Mouse (Mus musculus): ENCODE measurements around the gene Slc1a4. TPM values are rescaled to one million over a fixed set of nuclear protein-coding genes. Genes with fewer than 3 reads are reported as not detected.
A peak's percentile ranks its signal among the peaks of the same experiment; 100 is the strongest.

Gene Slc1a4
- polyA plus RNA-seq, 1 experiment from 2014 or later = 19.7 TPM

DNA sequence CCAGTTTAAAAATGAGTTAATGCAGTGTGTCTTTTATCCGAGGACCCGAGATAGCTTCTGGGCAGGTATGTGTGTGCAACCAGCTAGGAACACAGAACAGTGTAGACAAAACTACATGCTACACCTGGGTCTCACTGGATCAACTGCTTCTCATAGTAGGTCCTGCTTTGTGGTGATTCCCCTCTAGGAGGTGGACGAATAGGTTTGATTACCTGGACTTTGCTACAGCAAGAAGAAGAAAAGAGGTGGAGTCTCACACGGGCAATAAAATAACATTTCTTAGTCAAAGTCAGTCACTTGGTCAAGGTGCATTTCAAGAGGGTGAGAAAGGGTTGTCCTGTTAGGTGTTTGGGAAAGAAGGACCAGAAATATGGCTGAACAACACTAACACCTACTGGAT, 11.4 kb upstream of the Slc1a4 start:
- no peak overlapping the region for H3K4me3 ChIP-seq
- no peaks in the 10 kb centered on the region for H3K36me3 ChIP-seq
- no peak for ATAC-seq (ENCODE audit: borderline replicate concordance, extremely low read depth, low FRiP score, low TSS enrichment)
- H3K4me1 ChIP-seq = peaks cover 8% of the 10 kb centered on the region; the same call in 1 of the 2 replicates
- H3K9ac ChIP-seq = no peak overlapping the region
- 88% methylated on average over 4 of the region's 4 CpGs for WGBS
- H3K27ac ChIP-seq = no peak overlapping the region
- no peaks in the 10 kb centered on the region for H3K27me3 ChIP-seq
- H3K4me2 ChIP-seq = no peak overlapping the region
- no peaks in the 10 kb centered on the region for H3K9me3 ChIP-seq

DNA sequence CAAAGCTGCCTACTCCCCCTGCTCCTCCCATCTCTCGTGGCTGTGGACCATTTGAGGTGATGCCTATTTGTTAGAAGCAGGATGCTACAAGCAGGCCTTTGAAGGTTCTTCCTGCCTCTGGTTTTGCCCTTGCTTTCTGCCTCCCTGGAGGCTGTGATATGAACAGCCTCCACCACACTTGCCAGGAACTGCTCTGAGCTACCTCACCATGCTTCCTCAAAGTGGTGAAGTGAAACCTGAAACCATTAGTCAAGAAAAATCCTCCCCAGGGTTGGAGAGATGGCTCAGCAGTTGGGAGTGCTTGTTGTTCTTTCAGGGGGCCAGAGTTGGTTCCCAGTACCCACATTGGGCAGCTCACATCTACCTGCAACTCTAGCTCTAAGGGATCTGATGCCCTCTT, 9.1 kb upstream of the Slc1a4 start:
- ATAC-seq (ENCODE audit: borderline replicate concordance, extremely low read depth, low FRiP score, low TSS enrichment) = no peak
- Histone ChIP-seq H3K27me3 (no peaks in the 10 kb centered on the region), H3K36me3 (no peaks in the 10 kb centered on the region), H3K9ac (no peak overlapping the region), H3K4me1 (no peaks in the 10 kb centered on the region), H3K4me2 (no peak overlapping the region), H3K4me3 (no peak overlapping the region), H3K9me3 (no peaks in the 10 kb centered on the region), H3K27ac (no peak overlapping the region)
- 40% methylated on average over 1 of the region's 1 CpGs for WGBS

DNA sequence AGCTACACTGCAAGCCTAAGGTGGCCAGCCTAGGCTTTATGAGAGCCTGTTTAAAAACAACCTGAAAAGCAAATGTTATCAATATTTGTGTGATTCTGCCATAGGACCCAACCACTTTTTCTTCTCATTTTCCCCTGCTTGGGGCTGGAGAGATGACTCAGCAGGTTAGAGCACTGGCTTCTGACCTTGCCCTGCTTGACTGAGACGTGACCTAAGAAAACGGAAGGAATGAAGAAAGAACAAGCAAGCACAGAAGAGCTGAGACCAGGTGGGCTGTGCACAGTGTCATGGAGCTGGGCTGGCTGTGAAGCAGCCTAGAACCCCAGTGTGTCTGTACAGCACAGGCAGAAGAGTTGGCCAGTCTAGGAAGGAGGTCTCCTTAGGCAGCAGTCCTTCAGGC, 6.2 kb upstream of the Slc1a4 start:
- Histone ChIP-seq H3K27me3 (no peaks in the 10 kb centered on the region), H3K9ac (no peak overlapping the region), H3K4me1 (no peaks in the 10 kb centered on the region), H3K9me3 (no peaks in the 10 kb centered on the region), H3K4me2 (no peak overlapping the region), H3K27ac (no peak overlapping the region), H3K36me3 (no peaks in the 10 kb centered on the region), H3K4me3 (no peak overlapping the region)
- 44% methylated on average over 2 of the region's 2 CpGs for WGBS
- no peak for ATAC-seq (ENCODE audit: borderline replicate concordance, extremely low read depth, low FRiP score, low TSS enrichment)

DNA sequence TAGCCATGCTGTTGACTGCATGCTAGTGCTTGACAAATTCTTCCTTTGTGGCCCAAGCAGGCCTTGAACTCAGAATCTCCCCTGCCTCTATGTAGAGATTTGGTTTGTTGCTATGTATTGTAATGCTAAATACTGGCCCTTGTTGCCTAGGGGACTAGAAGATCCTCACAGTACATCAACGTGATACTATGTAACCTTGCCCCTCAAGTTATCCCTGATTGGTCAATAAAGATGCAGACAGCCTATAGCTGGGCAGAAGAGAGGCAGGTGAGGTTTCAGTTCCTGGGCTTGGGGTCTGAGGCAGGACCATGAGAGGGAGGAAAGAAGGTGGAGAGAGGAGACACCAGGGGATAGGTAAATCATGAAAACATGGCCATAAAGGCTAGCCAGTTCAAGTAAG, 1.8 kb upstream of the Slc1a4 start:
- H3K4me1 ChIP-seq = peaks cover 20% of the 10 kb centered on the region
- no peaks in the 10 kb centered on the region for H3K27me3 ChIP-seq
- H3K4me3 ChIP-seq = no peak overlapping the region
- H3K4me2 ChIP-seq = no peak overlapping the region
- no peaks in the 10 kb centered on the region for H3K9me3 ChIP-seq
- no peak overlapping the region for H3K9ac ChIP-seq
- ATAC-seq (ENCODE audit: borderline replicate concordance, extremely low read depth, low FRiP score, low TSS enrichment) = no peak
- H3K36me3 ChIP-seq = no peaks in the 10 kb centered on the region
- WGBS = 9% methylated on average over 1 of the region's 1 CpGs
- H3K27ac ChIP-seq = no peak overlapping the region

DNA sequence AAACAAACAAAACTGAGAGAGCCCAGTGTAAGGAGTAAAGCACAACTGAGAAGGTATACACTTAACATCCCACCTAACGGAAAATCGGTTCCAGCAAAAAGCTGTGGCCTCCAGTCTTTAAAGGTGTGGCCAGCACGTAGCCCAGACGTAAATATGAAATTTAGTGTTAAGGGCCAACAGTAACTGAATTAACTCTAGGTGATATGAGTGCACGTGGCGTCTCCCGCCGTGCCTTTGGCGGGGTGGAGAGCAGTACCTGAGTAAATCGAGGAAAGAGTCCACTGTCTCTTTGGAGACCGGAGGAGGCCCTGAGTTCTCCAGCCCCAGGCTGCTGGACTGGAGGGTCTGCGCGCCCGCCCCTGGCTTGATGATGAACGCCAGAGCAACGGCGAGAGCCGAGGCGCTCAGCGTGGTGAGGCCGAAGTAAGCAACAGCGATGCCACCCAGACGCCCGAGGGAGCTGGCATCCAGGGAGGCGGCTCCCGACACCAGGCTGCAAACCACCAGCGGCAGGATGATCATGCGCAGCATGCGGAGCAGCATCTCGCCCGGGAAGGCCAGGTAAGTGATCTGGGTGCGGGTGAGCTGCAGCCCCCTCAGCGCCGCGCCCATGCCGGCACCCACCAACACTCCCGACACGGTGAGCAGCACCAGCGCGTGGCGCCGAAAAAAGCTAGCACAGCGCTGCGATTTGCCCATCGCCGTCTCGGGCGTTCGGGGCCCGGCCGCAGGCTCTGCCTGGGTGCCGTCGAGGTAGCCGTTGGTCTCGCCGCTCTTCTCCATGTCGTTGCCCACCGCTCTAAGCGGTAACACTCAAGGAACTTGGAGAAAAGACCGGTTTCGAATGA, 599 bp downstream of the Slc1a4 start:
- ATAC-seq (ENCODE audit: borderline replicate concordance, extremely low read depth, low FRiP score, low TSS enrichment) = peak; percentile 4; the same call in 1 of the 2 replicates
- no peaks in the 10 kb centered on the region for H3K36me3 ChIP-seq
- WGBS = under 1% methylated on average over 61 of the region's 61 CpGs
- H3K27ac ChIP-seq = peak overlapping the region; percentile 89
- no peaks in the 10 kb centered on the region for H3K27me3 ChIP-seq
- H3K9me3 ChIP-seq = no peaks in the 10 kb centered on the region
- peak overlapping the region; percentile 92 for H3K4me2 ChIP-seq
- H3K9ac ChIP-seq = peak overlapping the region; percentile 61
- H3K4me3 ChIP-seq = peak overlapping the region; percentile 60
- H3K4me1 ChIP-seq = peaks cover 23% of the 10 kb centered on the region

DNA sequence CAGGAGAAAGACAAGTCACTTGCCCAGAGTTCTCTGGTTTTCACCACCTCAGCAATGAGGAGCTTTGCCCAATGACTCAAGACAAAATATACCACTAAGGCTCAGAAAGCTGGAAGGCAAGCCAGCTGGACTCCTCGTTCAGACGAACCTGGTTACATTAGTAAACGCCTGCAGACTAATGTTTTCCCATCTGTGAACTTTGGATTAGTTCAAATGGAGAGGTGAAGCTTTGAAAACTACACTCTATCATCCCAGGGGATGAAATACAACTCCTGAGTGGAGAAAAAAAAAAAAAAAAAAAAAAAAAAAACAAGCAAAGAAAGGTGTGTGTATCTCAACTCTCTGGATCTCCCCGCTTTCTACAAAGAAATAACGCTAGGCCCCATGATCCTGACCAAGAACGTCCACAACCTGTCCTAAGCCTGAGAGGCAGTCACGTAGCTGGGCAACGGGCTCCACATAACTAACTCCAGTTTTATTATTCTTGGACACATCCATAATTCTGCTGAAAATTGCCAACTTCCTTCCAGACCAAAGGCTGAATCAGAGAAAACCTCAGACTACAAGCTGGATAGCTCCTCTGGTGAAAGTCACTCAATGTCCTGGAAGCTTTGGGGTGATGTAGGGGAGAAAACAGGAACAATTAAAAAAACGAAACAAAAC, 1.4 kb downstream of the Slc1a4 start:
- Histone ChIP-seq H3K4me1 (peaks cover 29% of the 10 kb centered on the region), H3K27ac (no peak overlapping the region), H3K4me2 (peak overlapping the region; percentile 92), H3K4me3 (peak overlapping the region; percentile 60), H3K27me3 (no peaks in the 10 kb centered on the region), H3K9ac (peak overlapping the region; percentile 61; the same call in 1 of the 2 replicates), H3K36me3 (no peaks in the 10 kb centered on the region), H3K9me3 (no peaks in the 10 kb centered on the region)
- no peak for ATAC-seq (ENCODE audit: borderline replicate concordance, extremely low read depth, low FRiP score, low TSS enrichment)
- WGBS = 33% methylated on average over 9 of the region's 9 CpGs

DNA sequence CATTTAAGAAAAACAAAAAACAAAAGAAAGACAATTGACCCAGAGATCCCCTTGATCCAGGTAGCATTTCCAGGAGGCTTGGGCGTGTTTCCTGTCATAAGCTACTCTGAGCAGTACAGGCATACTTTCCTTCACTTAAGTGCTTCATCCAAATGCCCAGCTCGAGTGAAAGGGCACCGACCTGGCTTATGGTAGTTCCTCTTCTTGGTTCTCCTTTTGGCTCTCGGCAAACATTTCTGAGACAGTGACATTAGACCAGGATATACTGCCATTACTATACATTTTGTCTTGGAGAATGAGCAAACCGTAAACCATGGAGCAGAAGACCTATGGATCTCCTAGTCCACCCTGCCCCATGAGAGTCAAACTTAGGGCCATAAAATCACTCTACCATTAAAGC, 2.8 kb downstream of the Slc1a4 start:
- Histone ChIP-seq H3K27ac (no peak overlapping the region), H3K9me3 (no peaks in the 10 kb centered on the region), H3K4me2 (peak overlapping the region; percentile 92), H3K9ac (no peak overlapping the region), H3K36me3 (no peaks in the 10 kb centered on the region), H3K27me3 (no peaks in the 10 kb centered on the region), H3K4me1 (peaks cover 30% of the 10 kb centered on the region), H3K4me3 (no peak overlapping the region)
- no peak for ATAC-seq (ENCODE audit: borderline replicate concordance, extremely low read depth, low FRiP score, low TSS enrichment)
- 79% methylated on average over 5 of the region's 5 CpGs for WGBS

DNA sequence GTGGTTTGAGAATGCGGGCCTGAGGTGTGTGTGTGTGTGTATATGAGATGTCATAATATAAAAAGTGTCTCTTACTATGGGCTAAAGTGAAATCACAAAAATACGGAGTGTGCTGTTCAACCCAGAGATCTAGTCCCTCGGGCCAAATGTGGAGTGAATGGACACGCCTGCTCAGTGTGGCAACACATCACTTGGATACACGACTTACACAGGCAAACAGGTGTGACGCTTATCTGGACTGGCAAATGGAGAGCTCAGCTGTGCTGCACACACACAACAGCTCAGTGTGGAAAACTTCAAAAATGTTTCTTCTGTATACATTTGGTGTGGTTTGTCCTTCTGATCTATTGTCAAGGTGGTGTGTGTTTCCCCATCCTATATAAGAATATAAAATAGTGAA, 3.7 kb downstream of the Slc1a4 start:
- no peak overlapping the region for H3K4me2 ChIP-seq
- H3K9ac ChIP-seq = no peak overlapping the region
- peaks cover 33% of the 10 kb centered on the region for H3K4me1 ChIP-seq
- H3K27me3 ChIP-seq = no peaks in the 10 kb centered on the region
- H3K36me3 ChIP-seq = no peaks in the 10 kb centered on the region
- 67% methylated on average over 6 of the region's 6 CpGs for WGBS
- H3K4me3 ChIP-seq = no peak overlapping the region
- no peak for ATAC-seq (ENCODE audit: borderline replicate concordance, extremely low read depth, low FRiP score, low TSS enrichment)
- H3K9me3 ChIP-seq = no peaks in the 10 kb centered on the region
- H3K27ac ChIP-seq = no peak overlapping the region

DNA sequence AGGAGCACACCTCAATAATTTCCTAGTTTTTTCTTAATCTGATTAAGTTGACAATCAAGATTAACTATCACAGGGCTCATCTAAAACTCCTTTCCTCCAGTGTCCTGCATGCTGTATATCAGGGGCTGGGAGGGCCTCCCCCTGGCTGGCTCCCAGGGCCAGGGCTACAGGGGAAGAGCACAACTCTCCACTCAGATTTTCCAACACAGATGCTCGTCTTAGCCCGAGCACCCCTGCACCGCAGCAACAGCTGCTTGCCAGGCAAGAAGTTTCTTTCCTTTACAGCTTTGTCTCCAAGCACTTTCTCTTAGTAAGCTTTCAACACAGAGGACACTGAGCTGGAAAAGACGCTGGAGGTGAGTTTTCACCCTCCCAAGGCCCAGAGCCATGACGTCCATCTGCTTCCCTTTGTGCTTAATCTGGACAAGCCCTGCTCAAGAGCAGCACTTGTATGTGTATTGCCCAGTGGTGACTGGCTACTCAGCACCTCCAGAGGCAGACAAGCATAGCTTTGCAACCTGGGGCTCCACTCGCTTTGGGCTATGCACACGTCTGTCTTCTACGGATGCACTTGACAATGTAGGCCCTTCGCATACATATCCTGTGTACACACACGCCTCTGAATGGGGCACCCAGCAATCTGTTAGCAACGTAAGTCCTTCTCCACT, 6.1 kb downstream of the Slc1a4 start:
- Histone ChIP-seq H3K4me3 (no peak overlapping the region), H3K27me3 (no peaks in the 10 kb centered on the region), H3K4me2 (no peak overlapping the region), H3K36me3 (no peaks in the 10 kb centered on the region), H3K9ac (no peak overlapping the region), H3K9me3 (no peaks in the 10 kb centered on the region), H3K4me1 (peaks cover 30% of the 10 kb centered on the region), H3K27ac (no peak overlapping the region)
- no peak for ATAC-seq (ENCODE audit: borderline replicate concordance, extremely low read depth, low FRiP score, low TSS enrichment)
- WGBS = 53% methylated on average over 11 of the region's 11 CpGs

DNA sequence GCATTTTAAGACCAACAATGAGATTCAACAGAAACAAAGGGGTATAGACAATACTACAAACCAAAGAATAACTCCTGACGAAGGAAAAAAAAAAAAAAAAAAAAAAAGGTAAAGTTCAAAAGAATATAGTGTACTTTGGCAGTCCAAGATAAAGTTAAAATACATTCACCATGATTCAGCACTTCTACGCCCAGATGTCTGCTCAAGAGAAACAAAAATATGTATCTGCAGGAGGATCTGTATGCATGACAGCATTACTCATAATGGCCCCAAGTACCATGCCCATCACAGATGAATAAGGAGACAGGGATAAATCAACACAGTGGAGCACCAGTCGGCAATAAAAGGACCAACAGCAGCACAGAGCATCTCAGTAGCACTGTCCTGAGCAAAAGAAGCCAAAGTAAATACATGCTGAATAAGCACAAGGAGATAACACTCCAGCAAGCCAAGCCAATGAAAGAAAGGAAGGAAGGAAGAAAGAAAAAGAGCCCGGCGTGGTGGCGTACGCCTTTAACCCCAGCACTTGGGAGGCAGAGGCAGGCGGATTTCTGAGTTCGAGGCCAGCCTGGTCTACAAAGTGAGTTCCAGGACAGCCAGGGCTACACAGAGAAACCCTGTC, 7.3 kb downstream of the Slc1a4 start:
- Histone ChIP-seq H3K4me2 (no peak overlapping the region), H3K27me3 (no peaks in the 10 kb centered on the region), H3K36me3 (no peaks in the 10 kb centered on the region), H3K4me1 (peaks cover 18% of the 10 kb centered on the region), H3K27ac (no peak overlapping the region), H3K9me3 (no peaks in the 10 kb centered on the region), H3K4me3 (no peak overlapping the region), H3K9ac (no peak overlapping the region)
- 81% methylated on average over 9 of the region's 9 CpGs for WGBS
- no peak for ATAC-seq (ENCODE audit: borderline replicate concordance, extremely low read depth, low FRiP score, low TSS enrichment)

DNA sequence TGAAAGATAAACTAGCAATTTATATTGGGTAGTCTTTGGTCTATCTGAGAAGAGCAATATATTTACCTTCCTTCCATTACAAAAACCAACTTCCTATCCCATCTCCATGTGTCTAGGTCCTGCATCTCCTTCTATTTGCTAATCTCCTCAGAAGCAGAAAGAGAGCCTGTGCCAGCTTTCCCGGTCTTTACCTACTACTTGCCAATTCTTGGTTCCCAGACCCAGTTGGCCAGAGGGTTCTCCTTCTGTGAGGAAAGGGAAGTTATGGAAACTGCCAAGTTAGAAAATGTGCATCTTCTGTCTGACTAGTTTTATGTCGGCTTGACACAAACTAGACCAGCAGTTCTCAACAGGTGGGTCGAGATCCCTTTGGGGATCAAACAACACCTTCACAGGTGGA, 8.5 kb downstream of the Slc1a4 start:
- Histone ChIP-seq H3K4me2 (no peak overlapping the region), H3K36me3 (no peaks in the 10 kb centered on the region)
- WGBS = 95% methylated on average over 3 of the region's 3 CpGs

More for the DNA sequence above, 8.5 kb downstream of the Slc1a4 start:
- Histone ChIP-seq H3K27me3 (no peaks in the 10 kb centered on the region), H3K4me1 (peaks cover 14% of the 10 kb centered on the region; the same call in 1 of the 2 replicates), H3K9me3 (no peaks in the 10 kb centered on the region), H3K4me3 (no peak overlapping the region), H3K9ac (no peak overlapping the region), H3K27ac (no peak overlapping the region)
- ATAC-seq (ENCODE audit: borderline replicate concordance, extremely low read depth, low FRiP score, low TSS enrichment) = no peak

All from lung, embryonic 15.5 days (tissue).